Comparison of ENCODE assay signal across 8 mouse cellular contexts in genomic region chr11:83297816-83298215, GRCm38 (mm10). TPM values are rescaled to one million over a fixed set of nuclear protein-coding genes. Genes with fewer than 3 reads are reported as not detected.
DNase-seq lines count a peak whose midpoint lies in the region; ATAC-seq and TF ChIP-seq lines count a peak whose summit lies in the region.

No protein-coding gene starts in this region.

- peaks cover 27% of the 10 kb centered on the region for H3K36me3 ChIP-seq in limb, embryonic 13.5 days
- no peaks in the 10 kb centered on the region for H3K36me3 ChIP-seq in stomach, embryonic 15.5 days

- H3K9ac ChIP-seq in limb, embryonic 13.5 days, result peak overlapping the region; percentile 83
- no peak overlapping the region; the same call in 1 of the 2 replicates for H3K9ac ChIP-seq in stomach, embryonic 15.5 days

- TF ChIP-seq POLR2A in embryonic fibroblast, embryonic 13.5 days (IDR thresholded peaks at IDR 0.05; ENCODE audit: low read depth, low read length), result no peak

- H3K4me3 ChIP-seq in layer of hippocampus, adult 2 months, result peak overlapping the region; percentile 90
- peak overlapping the region; percentile 83 for H3K4me3 ChIP-seq in embryonic fibroblast, embryonic 13.5 days (ENCODE audit: insufficient read depth, low read length)
- H3K4me3 ChIP-seq in limb, embryonic 13.5 days, result peak overlapping the region; percentile 78
- H3K4me3 ChIP-seq in stomach, embryonic 15.5 days (replicated peaks), result peak overlapping the region; percentile 79

- H3K27ac ChIP-seq in layer of hippocampus, adult 2 months, result peak overlapping the region; percentile 93
- no peak overlapping the region; the same call in 1 of the 2 replicates for H3K27ac ChIP-seq in embryonic fibroblast, embryonic 13.5 days (ENCODE audit: insufficient read depth, low read length)
- peak overlapping the region; percentile 91; the same call in 1 of the 2 replicates for H3K27ac ChIP-seq in limb, embryonic 13.5 days
- H3K27ac ChIP-seq in stomach, embryonic 15.5 days, result peak overlapping the region; percentile 94; the same call in 1 of the 2 replicates

- H3K27me3 ChIP-seq in limb, embryonic 13.5 days, result no peaks in the 10 kb centered on the region
- no peaks in the 10 kb centered on the region for H3K27me3 ChIP-seq in stomach, embryonic 15.5 days (replicated peaks)

- peak overlapping the region; percentile 75 for H3K4me2 ChIP-seq in limb, embryonic 13.5 days (replicated peaks)
- H3K4me2 ChIP-seq in stomach, embryonic 15.5 days, result peak overlapping the region; percentile 60

- ATAC-seq in limb, embryonic 13.5 days (ENCODE audit: low FRiP score, low read depth), result no peak
- no peak for ATAC-seq in stomach, embryonic 15.5 days (ENCODE audit: insufficient read depth, low FRiP score, low read depth)

- peak; percentile 51 for TF ChIP-seq CTCF in layer of hippocampus, adult 2 months (conservative IDR thresholded peaks at IDR 0.05)
- no peak for TF ChIP-seq CTCF in embryonic fibroblast, embryonic 13.5 days (IDR thresholded peaks at IDR 0.05; ENCODE audit: borderline replicate concordance, insufficient read depth, low read length)

- peak in 1 of 2 experiments; percentile 20 for DNase-seq in layer of hippocampus, adult 2 months (ENCODE audit: low spot score in 2 of 2)
- no peak for DNase-seq in layer of hippocampus, adult 9-11 months
- no peak for DNase-seq in layer of hippocampus, postnatal 25 days (ENCODE audit: extremely low spot score in 1 of 2, low spot score in 1 of 2)
- no peak for DNase-seq in frontal cortex, postnatal 36 days (ENCODE audit: low spot score in 2 of 2)
- no peak for DNase-seq in kidney, postnatal 25 days

- 68% methylated on average over 6 of the region's 6 CpGs for WGBS in limb, embryonic 13.5 days
- 77% methylated on average over 6 of the region's 6 CpGs for WGBS in stomach, embryonic 15.5 days

- no peaks in the 10 kb centered on the region for H3K4me1 ChIP-seq in embryonic fibroblast, embryonic 13.5 days (ENCODE audit: control insufficient read depth, insufficient read depth, low read length)
- H3K4me1 ChIP-seq in limb, embryonic 13.5 days, result peaks cover 33% of the 10 kb centered on the region
- peaks cover 15% of the 10 kb centered on the region for H3K4me1 ChIP-seq in stomach, embryonic 15.5 days

- H3K9me3 ChIP-seq in limb, embryonic 13.5 days, result no peaks in the 10 kb centered on the region
- no peaks in the 10 kb centered on the region for H3K9me3 ChIP-seq in stomach, embryonic 15.5 days

RNA-seq across cellular contexts. Expression of gene Ap2b1, which starts 1.0 kb away (rescaled TPM):
- total RNA-seq in layer of hippocampus, adult 2 months (2021), result 100 to 1,000 TPM; 319 to 331 TPM
- polyA plus RNA-seq in embryonic fibroblast, embryonic 13.5 days (2011; ENCODE audit: insufficient read length, low read depth, missing spikeins), result 115 and 122 TPM in 2 replicates
- polyA plus RNA-seq in limb, embryonic 13.5 days (2015; fragmentation: Nextera tagmentation; extraction: Ambion mirVana), result 51.6 and 57.8 TPM in 2 replicates
- polyA plus RNA-seq in stomach, embryonic 15.5 days (2015; fragmentation: Nextera tagmentation; extraction: Ambion mirVana), result 42.3 and 53.0 TPM in 2 replicates
- total RNA-seq in layer of hippocampus, postnatal 25 days (2021), result 100 to 1,000 TPM; 370 TPM

RNA-seq across cellular contexts. Expression of gene Pex12, which starts 4.6 kb away (rescaled TPM):
- 10 to 100 TPM; 11.0 to 11.2 TPM for total RNA-seq in layer of hippocampus, adult 2 months (2021)
- polyA plus RNA-seq in embryonic fibroblast, embryonic 13.5 days (2011; ENCODE audit: insufficient read length, low read depth, missing spikeins), result 8.9 and 9.0 TPM in 2 replicates
- 16.0 and 16.2 TPM in 2 replicates for polyA plus RNA-seq in limb, embryonic 13.5 days (2015; fragmentation: Nextera tagmentation; extraction: Ambion mirVana)
- 14.0 TPM in 2 replicates for polyA plus RNA-seq in stomach, embryonic 15.5 days (2015; fragmentation: Nextera tagmentation; extraction: Ambion mirVana)
- 10 to 100 TPM; 11.3 to 18.1 TPM for total RNA-seq in layer of hippocampus, postnatal 25 days (2021)

RNA-seq across cellular contexts. Expression of gene Slfn14, which starts 11.3 kb away (rescaled TPM):
- not detected for total RNA-seq in layer of hippocampus, adult 2 months (2021)
- not detected in 2 replicates for polyA plus RNA-seq in embryonic fibroblast, embryonic 13.5 days (2011; ENCODE audit: insufficient read length, low read depth, missing spikeins)
- polyA plus RNA-seq in limb, embryonic 13.5 days (2015; fragmentation: Nextera tagmentation; extraction: Ambion mirVana), result 0.15 and 0.29 TPM in 2 replicates
- polyA plus RNA-seq in stomach, embryonic 15.5 days (2015; fragmentation: Nextera tagmentation; extraction: Ambion mirVana), result 1.1 and 2.6 TPM in 2 replicates
- total RNA-seq in layer of hippocampus, postnatal 25 days (2021), result not detected
